Mouse (Mus musculus): ENCODE measurements around the gene Scn3b.

The Scn3b gene

GRCm38 (mm10) chr9:40316865-40317660 is 48.0 kb downstream of the Scn3b start:
- DNase-seq (ENCODE audit: low read depth) = no peak

GRCm38 (mm10) chr9:40317735-40318134 is 48.7 kb downstream of the Scn3b start:
- DNase-seq (ENCODE audit: low read depth) = no peak

GRCm38 (mm10) chr9:40318771-40319170 is 49.8 kb downstream of the Scn3b start:
- no peak for DNase-seq (ENCODE audit: low read depth)

- DNase-seq (ENCODE audit: low read depth) = no peak
Measured at GRCm38 (mm10) chr9:40320405-40320804, 51.4 kb downstream of the Scn3b start.

- no peak for DNase-seq (ENCODE audit: low read depth)
Measured at GRCm38 (mm10) chr9:40320879-40321667, 52.1 kb downstream of the Scn3b start.

GRCm38 (mm10) chr9:40321668-40322003 is 52.6 kb downstream of the Scn3b start:
- no peak for DNase-seq (ENCODE audit: low read depth)

GRCm38 (mm10) chr9:40322372-40322771 is 53.4 kb downstream of the Scn3b start:
- no peak for DNase-seq (ENCODE audit: low read depth)

GRCm38 (mm10) chr9:40323171-40323570 is 54.2 kb downstream of the Scn3b start:
- no peak for DNase-seq (ENCODE audit: low read depth)

- no peak for DNase-seq (ENCODE audit: low read depth)
Measured at GRCm38 (mm10) chr9:40323773-40324172, 54.8 kb downstream of the Scn3b start.

GRCm38 (mm10) chr9:40324232-40324792 is 55.3 kb downstream of the Scn3b start:
- DNase-seq (ENCODE audit: low read depth) = no peak

- no peak for DNase-seq (ENCODE audit: low read depth)
Measured at GRCm38 (mm10) chr9:40324826-40325225, 55.8 kb downstream of the Scn3b start.

GRCm38 (mm10) chr9:40326260-40326915 is 57.4 kb downstream of the Scn3b start:
- no peak for DNase-seq (ENCODE audit: low read depth)

- peak; percentile 39 for DNase-seq (ENCODE audit: low read depth)
Measured at GRCm38 (mm10) chr9:40330609-40331382, 61.8 kb downstream of the Scn3b start.

GRCm38 (mm10) chr9:40331411-40332286 is 62.6 kb downstream of the Scn3b start:
- DNase-seq (ENCODE audit: low read depth) = no peak

GRCm38 (mm10) chr9:40332326-40332725 is 63.3 kb downstream of the Scn3b start:
- no peak for DNase-seq (ENCODE audit: low read depth)

GRCm38 (mm10) chr9:40332731-40333648 is 64.0 kb downstream of the Scn3b start:
- DNase-seq (ENCODE audit: low read depth) = no peak

GRCm38 (mm10) chr9:40333649-40334396 is 64.8 kb downstream of the Scn3b start:
- peak; percentile 23 for DNase-seq (ENCODE audit: low read depth)

GRCm38 (mm10) chr9:40334617-40335016 is 65.6 kb downstream of the Scn3b start:
- no peak for DNase-seq (ENCODE audit: low read depth)

- no peak for DNase-seq (ENCODE audit: low read depth)
Measured at GRCm38 (mm10) chr9:40336701-40337100, 67.7 kb downstream of the Scn3b start.
